Mouse (Mus musculus): ENCODE results near the gene She.
"Not testable (repeated sequence)": the region's sequence is repeated elsewhere in the genome, so short reads cannot be mapped to it uniquely, and the experiment has no call there.

The She gene

DNA sequence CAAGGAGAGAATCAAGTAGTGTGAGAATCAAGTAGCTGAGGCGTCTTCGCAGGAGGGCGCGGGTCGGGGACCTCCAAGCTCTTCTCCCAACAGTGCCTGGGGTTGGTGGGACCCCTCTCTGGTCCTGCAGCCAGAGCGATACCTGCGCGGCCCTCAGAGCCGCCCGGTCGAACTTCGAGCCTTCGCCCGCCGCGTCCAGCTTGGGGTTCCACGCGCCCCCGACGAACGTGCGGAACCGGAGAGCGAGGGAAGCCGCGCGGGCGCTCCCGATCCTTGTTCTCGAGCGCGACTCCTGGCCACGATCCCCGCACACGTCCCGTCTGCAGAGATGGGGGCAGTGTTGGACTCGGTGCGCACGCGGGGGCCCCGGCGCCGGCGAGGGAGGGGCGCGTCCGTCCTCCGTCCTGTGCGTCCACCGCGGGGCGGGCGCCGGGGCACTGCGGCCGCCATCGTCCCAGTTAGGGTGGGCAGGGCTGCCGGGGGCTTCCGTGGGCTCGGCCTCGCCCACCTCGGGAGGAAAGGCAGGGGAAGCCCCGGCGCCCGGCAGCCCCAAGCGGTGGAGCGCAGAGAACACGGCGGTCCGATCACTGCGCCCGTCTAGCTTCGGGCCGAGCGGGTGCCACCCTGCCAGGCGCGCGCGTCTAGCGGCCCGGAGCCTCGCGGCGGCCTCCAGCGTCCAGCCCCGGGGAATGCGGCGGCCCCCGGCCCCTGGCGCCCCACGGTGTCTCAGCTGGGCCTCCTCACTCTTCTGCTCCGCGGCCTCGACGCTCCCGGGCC lies at the start of gene She:
Gene She, plus strand, starts transcription at position 556 of the 777 bp plus-strand sequence.
- DNase-seq (ENCODE audit: low read depth in 2 of 2, low spot score in 2 of 2), result no peak

DNA sequence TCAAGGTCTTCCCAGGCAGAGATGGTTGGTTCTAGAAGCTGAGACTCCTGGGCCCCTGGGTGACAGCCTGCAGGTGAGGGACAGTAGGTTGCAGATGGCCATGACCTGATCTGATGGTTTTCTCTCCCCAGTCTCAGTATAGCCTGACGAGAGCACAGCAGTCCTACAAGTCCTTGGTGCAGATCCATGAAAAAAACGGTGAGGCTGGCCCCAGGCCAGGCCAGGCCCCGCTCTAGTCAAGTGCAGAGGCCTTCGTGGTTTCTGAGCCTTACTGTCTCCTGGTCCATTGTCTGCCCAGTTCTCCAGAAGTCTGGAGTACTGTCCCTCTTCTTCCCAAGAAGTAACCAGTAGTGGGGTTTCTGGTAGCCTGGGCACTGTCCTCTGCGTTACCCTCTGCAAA lies 49.5 kb upstream of the She start:
- no peak for DNase-seq (ENCODE audit: low read depth in 2 of 2, low spot score in 2 of 2)

DNA sequence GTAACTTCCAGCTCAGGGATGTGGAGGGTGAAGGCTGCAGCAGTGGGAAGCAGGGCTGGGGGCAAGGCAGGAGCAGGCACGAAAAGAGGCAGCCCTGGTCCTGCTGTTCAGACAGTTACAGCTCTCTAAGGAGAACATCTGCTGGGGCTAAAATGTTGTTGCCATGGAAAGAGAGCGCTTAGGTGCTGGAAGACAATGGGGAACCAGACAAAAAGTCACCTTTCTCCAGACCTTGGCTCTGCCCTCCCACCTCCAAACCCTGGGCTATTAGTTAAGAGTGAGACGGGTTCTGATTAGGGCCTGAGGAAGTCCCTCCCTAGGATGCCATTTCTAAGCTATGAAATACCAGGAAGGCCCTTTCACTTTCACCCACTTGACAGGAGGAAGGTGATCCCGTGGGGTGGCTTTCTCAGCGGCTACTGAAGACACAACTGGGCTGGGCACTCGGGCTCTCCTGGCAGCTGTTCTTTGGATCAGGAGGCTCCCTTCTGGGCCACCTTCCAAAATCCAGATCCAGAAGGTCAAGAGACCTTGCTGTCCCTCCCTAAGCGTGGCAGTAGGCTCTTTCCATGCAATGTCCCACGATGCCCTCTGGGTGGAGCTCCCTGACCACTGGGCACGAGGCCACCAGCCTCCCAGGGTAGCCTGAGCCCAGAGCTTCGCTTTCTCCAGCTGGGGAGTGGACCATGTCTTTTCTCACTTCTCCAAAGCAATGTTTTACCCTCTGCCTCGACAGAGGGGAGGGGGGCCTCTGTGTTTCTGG lies 46.0 kb upstream of the She start:
- DNase-seq (ENCODE audit: low read depth in 2 of 2, low spot score in 2 of 2), result no peak

DNA sequence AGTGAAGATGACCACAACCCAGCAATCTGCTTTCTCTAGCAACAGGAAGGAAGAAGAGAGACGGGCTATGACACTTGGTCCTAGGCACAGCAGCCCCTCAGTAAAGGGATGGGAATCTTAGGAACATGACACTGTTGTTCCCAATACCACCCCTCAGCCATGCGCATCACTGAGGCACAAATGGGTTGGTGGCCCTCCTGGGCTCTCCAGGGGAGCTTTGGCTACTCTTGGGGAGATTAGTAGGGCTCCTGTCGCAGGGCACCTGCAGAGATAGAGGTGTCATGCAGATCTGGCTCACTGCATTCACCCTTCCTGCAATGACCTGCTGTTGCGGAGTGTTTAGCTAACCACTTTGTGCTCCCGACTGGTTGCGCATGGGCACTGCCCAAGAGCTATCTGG lies 44.9 kb upstream of the She start:
- DNase-seq (ENCODE audit: low read depth in 2 of 2, low spot score in 2 of 2), result no peak

DNA sequence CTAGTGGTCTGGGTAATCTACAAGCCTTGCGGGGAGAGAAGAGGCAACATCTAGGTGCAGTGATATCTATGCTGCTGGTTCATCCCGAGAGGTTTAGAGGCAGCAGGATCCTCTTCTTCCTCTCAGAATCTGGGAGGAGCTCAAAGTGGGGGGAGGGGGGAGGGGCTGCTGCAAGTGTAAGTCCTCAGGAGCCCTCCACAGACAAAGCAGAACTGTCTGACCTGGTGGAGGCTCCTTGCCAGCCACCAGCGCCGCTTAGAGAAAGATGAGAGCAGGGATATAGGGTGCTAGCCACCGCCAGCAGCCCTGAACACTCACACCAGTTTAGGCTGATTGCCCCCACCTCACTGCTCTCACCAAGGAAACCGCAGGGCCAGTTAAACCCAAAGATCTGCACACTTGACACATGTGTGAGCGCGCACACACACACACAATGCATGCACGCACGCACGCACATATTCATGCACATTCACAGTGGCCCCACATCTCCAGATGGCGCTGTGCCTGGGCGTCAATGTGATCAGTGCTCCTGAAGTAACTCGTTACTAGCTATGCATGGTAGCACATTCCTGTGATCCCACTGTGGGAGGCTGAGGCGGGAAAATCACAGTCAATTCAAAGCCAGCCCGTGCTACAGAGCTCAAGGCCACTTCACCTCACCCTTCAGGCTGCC lies 42.4 kb upstream of the She start:
- no peak for DNase-seq (ENCODE audit: low read depth in 2 of 2, low spot score in 2 of 2)

DNA sequence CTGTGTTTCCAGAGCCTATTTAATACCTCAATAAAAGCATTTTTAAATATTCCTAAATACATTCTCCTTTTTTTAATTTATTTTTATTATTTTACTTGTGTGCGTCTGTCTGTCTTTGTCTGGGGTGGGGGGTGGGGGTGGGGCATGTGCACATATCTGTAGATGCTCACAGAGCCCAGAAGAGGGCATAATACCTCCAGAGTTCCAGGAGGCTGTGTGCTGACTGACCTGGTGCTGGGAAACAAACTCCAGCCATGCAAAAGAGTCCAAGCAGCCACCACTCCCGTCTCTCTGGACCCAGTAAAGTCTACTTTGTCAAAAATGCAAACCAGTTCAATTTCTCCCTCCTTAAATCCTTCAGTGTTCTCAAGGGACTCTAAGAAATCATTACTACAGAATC lies 36.6 kb upstream of the She start:
- DNase-seq (ENCODE audit: low read depth in 2 of 2, low spot score in 2 of 2), result no peak

DNA sequence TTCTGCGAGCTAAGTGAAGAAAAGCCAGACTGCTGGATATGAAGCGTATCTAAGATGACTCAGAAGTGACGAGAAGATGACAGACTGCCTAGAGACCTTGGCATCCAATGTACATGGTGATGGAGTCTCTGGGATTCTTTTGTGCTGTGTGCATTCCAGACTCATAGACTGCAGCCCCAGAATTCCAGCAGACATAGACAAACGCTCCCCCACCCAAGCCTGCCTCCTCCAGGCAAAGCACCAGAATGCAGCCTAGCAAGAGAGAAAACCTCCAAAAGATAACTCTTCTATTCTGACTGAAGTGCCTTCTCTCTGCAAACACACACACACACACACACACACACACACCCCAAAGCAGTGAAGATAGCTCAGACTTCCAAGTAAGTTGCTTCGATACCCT lies 35.4 kb upstream of the She start:
- no peak for DNase-seq (ENCODE audit: low read depth in 2 of 2, low spot score in 2 of 2)

DNA sequence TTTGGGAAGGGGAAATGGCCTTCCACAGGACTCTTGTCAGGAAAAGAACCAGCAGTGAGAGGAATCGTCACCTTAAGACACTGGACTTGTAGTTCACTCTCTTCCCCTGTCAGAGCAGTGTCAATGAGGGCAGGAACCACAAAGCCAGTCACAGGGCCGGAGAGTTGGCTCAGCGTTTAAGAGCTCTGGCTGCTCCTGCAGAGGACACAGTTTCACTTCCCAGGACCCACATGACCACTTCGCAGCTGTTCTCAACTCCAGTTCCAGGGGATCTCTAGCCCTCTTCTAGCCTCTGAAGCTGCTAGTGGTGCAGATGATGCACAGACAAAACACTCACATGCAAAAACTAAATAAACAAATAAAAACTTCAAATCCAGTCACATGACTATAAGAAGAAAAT lies 34.8 kb upstream of the She start:
- no peak for DNase-seq (ENCODE audit: low read depth in 2 of 2, low spot score in 2 of 2)

DNA sequence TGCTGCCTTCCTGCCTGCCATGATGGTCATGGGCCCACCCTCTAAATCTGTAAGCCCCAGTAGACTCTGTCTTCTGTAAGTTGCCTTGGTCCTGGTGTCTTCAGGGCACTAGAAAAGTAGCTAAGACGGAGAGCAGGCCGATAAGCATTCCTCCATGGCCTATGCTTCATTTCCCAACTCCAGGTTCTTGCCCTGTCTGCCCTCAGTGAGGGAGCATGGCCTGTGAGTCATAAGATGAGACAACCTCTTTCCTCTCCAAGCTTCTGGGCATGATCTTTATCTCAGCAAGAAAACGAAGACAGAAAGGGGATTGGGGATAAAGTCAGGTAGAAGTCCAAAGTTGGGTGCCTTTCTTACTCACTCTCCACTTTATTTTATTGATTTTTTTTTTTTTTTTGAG lies 32.7 kb upstream of the She start:
- DNase-seq (ENCODE audit: low read depth in 2 of 2, low spot score in 2 of 2), result no peak

DNA sequence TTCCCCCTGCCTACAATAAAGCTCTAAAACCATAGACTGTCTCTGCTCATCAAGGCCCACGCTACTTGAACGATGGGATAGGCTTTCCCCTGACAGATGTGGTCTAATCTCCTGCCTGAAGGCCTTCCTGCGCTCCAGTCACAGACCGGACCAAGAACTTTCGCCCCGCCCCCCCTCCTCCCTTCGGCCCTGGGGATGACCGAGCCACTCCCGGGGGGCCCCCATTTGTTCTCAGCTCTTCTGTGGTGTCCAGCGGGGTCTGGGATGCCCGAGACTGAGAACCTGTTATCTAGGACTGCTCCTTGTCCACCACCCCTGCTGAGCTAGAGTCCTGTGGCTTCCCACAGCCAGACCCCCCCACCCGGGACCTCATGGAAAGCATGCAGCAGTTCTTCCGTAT lies 31.7 kb upstream of the She start:
- no peak for DNase-seq (ENCODE audit: low read depth in 2 of 2, low spot score in 2 of 2)

DNA sequence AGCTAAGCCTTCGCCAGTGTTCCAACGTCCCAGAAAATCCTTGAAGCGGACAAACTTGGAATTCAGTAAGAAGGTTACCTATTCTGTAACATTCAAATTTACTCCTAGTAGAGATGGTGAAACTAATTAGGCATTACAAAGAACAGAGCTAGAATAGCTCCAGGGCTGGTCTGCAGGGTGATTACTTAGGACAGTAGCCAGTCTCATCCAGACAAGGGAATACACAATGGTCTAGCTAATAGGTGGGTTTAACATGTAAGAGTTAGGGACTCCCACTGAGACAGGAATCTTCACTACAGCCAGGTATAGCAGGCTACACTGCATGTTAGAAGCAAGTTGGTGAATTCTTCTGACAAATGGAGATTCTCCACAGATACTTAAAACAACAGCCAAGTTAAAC lies 31.1 kb upstream of the She start:
- DNase-seq (ENCODE audit: low read depth in 2 of 2, low spot score in 2 of 2), result not testable (repeated sequence)

DNA sequence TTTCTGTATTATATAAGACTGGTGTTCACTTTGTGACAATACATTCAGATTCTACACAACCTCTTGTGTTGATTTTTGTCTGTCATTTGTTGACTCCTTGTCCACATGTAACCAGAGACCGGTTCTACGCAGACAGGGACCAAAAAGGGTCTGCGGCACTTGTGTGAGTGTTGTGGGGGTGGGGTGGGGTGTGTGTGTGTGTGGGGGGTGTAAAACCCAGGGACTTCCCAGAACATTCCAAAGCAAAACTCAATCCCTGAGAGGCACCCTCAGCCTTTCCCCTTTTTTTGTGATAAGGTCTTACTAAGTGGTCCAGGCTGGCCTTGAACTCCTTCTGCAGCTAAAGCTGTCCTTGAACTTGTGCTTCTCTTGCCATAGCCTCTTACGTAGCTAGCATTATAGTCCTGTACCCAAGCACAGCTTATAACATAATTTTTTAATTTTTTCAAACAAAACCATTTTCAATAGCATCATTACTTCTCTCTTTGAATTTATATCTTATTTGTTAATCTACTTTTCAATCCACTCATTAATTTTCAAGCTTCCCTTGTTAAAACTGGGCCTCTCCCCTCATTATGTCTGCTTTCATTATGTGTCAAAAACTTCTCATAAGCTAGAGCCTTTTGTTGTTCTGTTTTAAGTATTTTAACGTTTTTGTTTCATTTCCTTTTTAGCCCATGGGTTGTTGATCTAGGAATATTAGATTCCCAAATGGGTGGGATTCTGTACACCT lies 30.2 kb upstream of the She start:
- DNase-seq (ENCODE audit: low read depth in 2 of 2, low spot score in 2 of 2), result no peak

DNA sequence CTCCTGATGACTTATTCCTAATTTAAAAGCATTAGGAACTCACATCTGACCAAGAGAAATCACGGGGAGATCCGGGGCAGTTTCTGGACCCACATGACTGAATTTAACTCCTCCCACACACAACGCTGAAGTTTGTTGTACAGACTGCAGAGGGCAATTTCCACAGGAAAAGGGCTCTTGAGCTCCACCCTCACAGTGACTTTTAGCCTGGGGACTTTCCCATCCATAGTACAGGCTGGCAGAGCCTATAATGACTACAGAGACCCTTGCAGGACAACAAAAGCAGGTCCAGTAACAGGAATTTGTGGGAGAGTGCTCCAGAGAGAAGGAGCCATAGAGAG lies 29.7 kb upstream of the She start:
- DNase-seq (ENCODE audit: low read depth in 2 of 2, low spot score in 2 of 2), result peak in 1 of 2 experiments; percentile 18

DNA sequence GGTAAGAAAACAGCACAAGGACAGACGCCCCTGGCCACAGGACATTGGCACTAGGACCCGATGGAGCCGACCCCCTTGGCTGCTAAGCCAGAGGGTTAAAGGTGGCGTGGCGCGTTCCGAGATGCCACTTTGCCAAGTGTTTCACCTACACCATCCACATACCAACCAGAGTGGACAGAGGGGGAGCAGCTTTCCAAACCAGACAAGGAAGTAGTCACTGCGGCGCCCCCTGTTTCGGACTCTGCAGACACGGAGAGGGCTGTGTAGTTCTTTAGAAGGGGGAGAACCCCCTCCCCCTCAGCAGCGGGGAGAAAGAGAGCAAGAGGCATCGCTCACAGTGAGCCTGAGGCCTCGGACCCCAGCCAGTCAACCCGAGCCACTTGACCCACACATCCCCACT lies 28.3 kb upstream of the She start:
- no peak for DNase-seq (ENCODE audit: low read depth in 2 of 2, low spot score in 2 of 2)

DNA sequence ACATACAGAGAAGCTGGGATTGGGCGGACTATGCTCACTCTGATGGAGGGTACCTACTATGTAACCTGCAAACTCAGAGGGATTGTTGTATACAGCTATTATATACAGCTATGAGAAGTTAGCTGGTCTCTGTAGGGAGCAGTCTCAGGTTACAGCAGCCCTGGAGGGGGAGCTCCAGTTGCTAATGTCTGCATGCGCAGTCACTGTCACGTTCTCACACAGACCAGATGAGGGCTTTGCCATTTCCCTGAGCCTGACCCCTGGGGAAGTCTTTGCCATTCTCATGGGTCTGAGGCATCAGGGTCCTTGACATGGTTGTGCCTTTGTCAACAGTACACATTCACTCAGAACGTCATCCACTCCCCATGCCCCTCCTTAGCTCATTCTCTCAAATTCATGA lies 26.0 kb upstream of the She start:
- no peak for DNase-seq (ENCODE audit: low read depth in 2 of 2, low spot score in 2 of 2)

DNA sequence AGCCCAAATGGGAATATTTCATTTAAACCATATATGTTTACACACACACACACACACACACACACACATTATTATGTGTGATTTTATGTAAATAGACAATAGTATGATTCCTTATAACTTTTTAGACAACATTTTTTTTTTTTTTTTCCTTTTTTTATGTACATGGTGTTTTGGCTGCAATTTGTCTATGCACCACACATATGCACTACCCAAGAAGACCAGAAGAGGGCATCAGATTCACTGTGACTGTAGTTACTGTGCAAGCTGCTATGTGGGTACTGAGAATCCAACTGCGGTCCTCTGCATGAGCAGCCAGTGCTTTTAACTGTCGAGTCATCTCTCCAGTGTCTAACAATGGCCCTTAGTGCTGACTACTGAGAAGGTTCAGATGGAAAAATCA lies 24.4 kb upstream of the She start:
- no peak for DNase-seq (ENCODE audit: low read depth in 2 of 2, low spot score in 2 of 2)

DNA sequence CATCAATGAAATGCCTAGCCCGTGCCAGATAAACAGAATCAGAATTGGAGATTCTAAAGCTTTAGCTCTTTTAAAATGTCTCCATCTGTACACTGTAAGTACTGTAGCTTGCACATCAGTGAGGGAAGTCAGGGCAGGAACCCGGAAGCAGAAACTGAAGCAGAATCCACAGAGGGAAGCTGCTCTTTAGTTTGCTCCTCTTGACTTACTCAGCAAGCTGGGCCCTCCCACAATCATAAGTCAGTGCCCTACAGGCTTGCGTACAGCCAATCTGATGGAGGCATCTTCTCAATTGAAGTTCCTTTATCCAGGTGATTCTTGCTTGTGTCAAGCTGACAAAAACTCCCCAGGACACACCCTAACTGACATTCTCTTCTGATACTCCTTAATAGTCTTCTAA lies 24.0 kb upstream of the She start:
- no peak for DNase-seq (ENCODE audit: low read depth in 2 of 2, low spot score in 2 of 2)

DNA sequence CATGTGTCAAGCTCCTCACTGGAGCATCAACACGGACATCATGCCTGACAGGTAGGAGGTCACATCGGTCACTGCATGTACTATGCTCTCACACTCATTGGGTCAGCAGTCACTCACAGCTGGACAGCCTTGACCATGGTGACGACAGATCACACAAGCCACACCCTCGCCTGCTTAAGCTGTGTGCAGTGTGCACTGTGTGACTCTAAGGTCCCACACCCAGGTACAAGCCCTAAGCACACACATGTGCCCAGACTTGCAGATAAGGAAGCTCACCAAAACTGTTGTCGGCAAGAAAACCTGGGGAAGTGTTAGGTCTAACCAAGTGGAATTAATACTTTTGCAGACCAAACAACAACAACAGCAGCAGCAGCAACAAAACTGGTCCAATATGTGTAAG lies 23.3 kb upstream of the She start:
- DNase-seq (ENCODE audit: low read depth in 2 of 2, low spot score in 2 of 2), result no peak

DNA sequence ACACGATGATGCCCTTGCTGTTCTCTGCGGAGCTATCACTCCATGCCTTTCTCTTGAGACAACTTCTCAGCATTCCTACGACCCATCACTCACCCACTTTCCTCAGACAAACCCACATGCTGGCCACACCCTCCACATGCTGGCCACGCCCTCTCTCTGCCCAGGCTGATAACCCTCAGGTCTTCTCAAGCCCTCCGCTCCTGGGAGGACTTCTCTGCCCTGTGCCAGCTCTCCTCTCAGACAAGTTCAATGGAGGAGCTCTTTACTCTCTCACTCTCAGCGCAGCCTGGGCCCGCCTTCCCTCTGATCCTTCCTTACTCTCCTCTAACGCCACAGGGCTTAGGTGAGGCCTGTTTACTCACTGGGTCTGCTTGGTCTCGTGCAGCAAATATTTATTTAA lies 22.5 kb upstream of the She start:
- DNase-seq (ENCODE audit: low read depth in 2 of 2, low spot score in 2 of 2), result no peak

DNA sequence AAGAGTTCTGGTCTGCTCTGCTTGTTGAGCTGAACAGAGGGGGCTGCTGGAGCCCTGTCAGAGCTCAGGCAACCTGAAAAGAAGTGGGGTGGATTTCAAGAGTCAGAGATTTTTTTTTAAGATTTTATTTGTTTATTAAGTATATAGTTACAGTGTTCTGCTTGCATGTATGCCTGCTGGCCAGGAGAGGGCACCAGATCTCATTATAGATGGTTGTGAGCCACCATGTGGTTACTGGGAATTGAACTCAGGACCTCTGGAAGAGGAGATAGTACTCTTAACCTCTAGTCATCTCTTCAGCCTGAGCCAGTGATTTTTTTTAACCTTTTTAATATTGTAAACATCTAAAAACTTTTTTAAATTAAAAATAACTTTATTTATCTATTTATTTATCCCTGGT lies 20.3 kb upstream of the She start:
- no peak for DNase-seq (ENCODE audit: low read depth in 2 of 2, low spot score in 2 of 2)

DNA sequence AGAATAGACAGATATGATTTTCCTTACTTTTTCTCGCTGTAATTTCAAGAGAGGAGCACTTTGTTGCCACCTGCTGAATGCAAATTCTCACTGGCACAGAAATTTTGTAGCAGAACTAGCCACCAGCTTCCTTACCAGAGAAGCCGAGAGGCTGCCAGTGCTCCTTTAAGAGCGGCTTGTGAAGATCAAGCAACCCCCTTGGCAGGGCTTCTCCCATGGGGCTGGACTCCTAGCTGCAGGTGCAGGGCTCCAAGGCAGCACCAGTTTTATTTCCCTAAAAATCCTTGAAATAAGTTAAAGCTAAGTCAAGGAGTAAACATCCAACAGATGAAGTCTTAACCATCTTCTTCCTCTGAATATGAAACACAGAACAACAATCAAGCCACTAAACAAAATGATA lies 19.0 kb upstream of the She start:
- DNase-seq (ENCODE audit: low read depth in 2 of 2, low spot score in 2 of 2), result no peak

DNA sequence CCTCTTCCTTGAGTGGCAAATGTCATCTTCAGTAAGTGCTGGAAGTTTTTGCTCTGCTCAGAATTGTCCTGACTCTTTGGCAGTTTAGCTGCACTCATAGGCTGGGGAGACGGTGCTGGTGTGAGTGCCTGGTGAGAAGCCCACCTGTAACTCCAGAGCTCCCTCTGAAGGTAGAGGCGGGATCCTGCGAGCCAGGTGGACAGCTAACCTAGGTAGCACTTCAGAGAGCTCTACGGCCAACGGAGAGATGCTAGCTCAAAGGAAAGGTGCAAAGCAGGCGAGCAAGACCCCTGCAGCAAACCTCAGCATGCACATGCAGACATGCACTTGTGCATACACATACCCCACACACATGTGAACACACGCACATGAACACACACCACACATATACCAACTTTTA lies 17.1 kb upstream of the She start:
- DNase-seq (ENCODE audit: low read depth in 2 of 2, low spot score in 2 of 2), result no peak

Measured in CD8-positive naive resting alpha-beta T cell, adult 2 months (primary cell).